Mouse (Mus musculus) thymus, adult 2 months (tissue): ENCODE results near the gene Cyfip1. TPM values are rescaled to one million over a fixed set of nuclear protein-coding genes. Genes with fewer than 3 reads are reported as not detected.

Source experiments
- DNase-seq: peaks from one replicate; pipeline ENCODE4 v3.0.0; 2021
- H3K27ac ChIP-seq: fragments of 200-500 bp; 2 replicates; pipeline ENCODE4 v1.5.1; 2012; ENCODE audit warnings: low read length, control low read depth; ENCODE audit not compliant: control insufficient read depth, insufficient read depth
- H3K27me3 ChIP-seq: fragments of 200-500 bp; 2 replicates; pipeline ENCODE4 v1.6.1; 2012; ENCODE audit warnings: mild to moderate bottlenecking, low read length, moderate library complexity, mixed read lengths; ENCODE audit not compliant: control insufficient read depth, insufficient read depth
- H3K36me3 ChIP-seq: fragments of 200-500 bp; 2 replicates; pipeline ENCODE4 v1.6.1; 2012; ENCODE audit warnings: mild to moderate bottlenecking, low read length, moderate library complexity; ENCODE audit not compliant: control insufficient read depth, insufficient read depth
- H3K4me1 ChIP-seq: fragments of 200-500 bp; replicated peaks from 2 replicates; pipeline ENCODE4 v1.6.1; 2012; ENCODE audit warnings: low read length; ENCODE audit not compliant: control insufficient read depth, insufficient read depth
- H3K4me3 ChIP-seq: fragments of 200-500 bp; 2 replicates; pipeline ENCODE4 v1.5.1; 2012; ENCODE audit warnings: mild to moderate bottlenecking, low read length, control low read depth, moderate library complexity; ENCODE audit not compliant: control insufficient read depth, insufficient read depth
- CTCF ChIP-seq: fragments of 200-500 bp; IDR thresholded peaks from 2 replicates; pipeline ENCODE4 v1.5.1; 2012; ENCODE audit warnings: mild to moderate bottlenecking, control low read depth, low read length, moderate library complexity, borderline replicate concordance; ENCODE audit not compliant: control insufficient read depth, poor library complexity, insufficient read depth; ENCODE audit errors: extremely low read depth
- POLR2A ChIP-seq: fragments of 200-500 bp; IDR thresholded peaks from 2 replicates; pipeline ENCODE4 v1.6.1; 2012; ENCODE audit warnings: mild to moderate bottlenecking, low read length, control low read depth, moderate library complexity; ENCODE audit not compliant: control insufficient read depth, poor library complexity, insufficient read depth; ENCODE audit errors: extremely low read depth
- WGBS: fragments of 180-500 bp; shearing (Covaris S2); methylation state at CpG from one replicate; pipeline ENCODE4 v1.1.7; 2018; 5-methylcytosine and 5-hydroxymethylcytosine counted together
- polyA plus RNA-seq: library from polyadenylated mRNA; depleted of rRNA; stranded (reverse); fragments of >200 nt; gene quantifications from 2 replicates; pipeline ENCODE4 v1.2.3, GENCODE M21; 2012

The Cyfip1 gene
- polyA plus RNA-seq, 1 experiment, result 15.7 TPM

- no peaks in the 10 kb centered on the region for H3K36me3 ChIP-seq
- no peak for DNase-seq
- no peak overlapping the region for H3K27ac ChIP-seq
- H3K4me3 ChIP-seq, result no peak overlapping the region
- H3K27me3 ChIP-seq, result no peaks in the 10 kb centered on the region
- TF ChIP-seq CTCF (no peak), POLR2A (no peak)
- H3K4me1 ChIP-seq, result no peaks in the 10 kb centered on the region
- WGBS, result 95% methylated on average over 6 of the region's 6 CpGs
These were observed 28.9 kb downstream of the Cyfip1 start for GRCm38 (mm10) chr7:55870340-55871020.

- Histone ChIP-seq H3K27me3 (no peaks in the 10 kb centered on the region), H3K4me1 (no peaks in the 10 kb centered on the region), H3K4me3 (no peak overlapping the region), H3K27ac (no peak overlapping the region), H3K36me3 (no peaks in the 10 kb centered on the region)
- 96% methylated on average over 5 of the region's 5 CpGs for WGBS
- TF ChIP-seq POLR2A (no peak), CTCF (no peak)
- no peak for DNase-seq
These were observed 29.9 kb downstream of the Cyfip1 start for GRCm38 (mm10) chr7:55871476-55871875.

- H3K27me3 ChIP-seq, result no peaks in the 10 kb centered on the region
- TF ChIP-seq CTCF (no peak), POLR2A (no peak)
- 81% methylated on average over 7 of the region's 7 CpGs for WGBS
- no peaks in the 10 kb centered on the region for H3K36me3 ChIP-seq
- no peak overlapping the region for H3K4me3 ChIP-seq
- no peak overlapping the region for H3K27ac ChIP-seq
- H3K4me1 ChIP-seq, result no peaks in the 10 kb centered on the region
- DNase-seq, result no peak
These were observed 33.2 kb downstream of the Cyfip1 start for GRCm38 (mm10) chr7:55874703-55875102.

- Histone ChIP-seq H3K4me1 (no peaks in the 10 kb centered on the region), H3K27me3 (no peaks in the 10 kb centered on the region), H3K36me3 (no peaks in the 10 kb centered on the region), H3K4me3 (no peak overlapping the region), H3K27ac (no peak overlapping the region)
- WGBS, result 94% methylated on average over 10 of the region's 10 CpGs
- DNase-seq, result no peak
- no peak for TF ChIP-seq POLR2A
- no peak for TF ChIP-seq CTCF
These were observed 36.2 kb downstream of the Cyfip1 start for GRCm38 (mm10) chr7:55877721-55878120.

GRCm38 (mm10) chr7:55880882-55881281 lies 39.3 kb downstream of the Cyfip1 start:
- 95% methylated on average over 9 of the region's 9 CpGs for WGBS
- TF ChIP-seq POLR2A (no peak), CTCF (no peak)
- Histone ChIP-seq H3K36me3 (no peaks in the 10 kb centered on the region), H3K4me1 (no peaks in the 10 kb centered on the region), H3K4me3 (no peak overlapping the region), H3K27me3 (no peaks in the 10 kb centered on the region), H3K27ac (no peak overlapping the region)
- no peak for DNase-seq

GRCm38 (mm10) chr7:55888603-55889002 lies 47.1 kb downstream of the Cyfip1 start:
- H3K4me1 ChIP-seq, result no peaks in the 10 kb centered on the region
- H3K27ac ChIP-seq, result no peak overlapping the region
- no peak for DNase-seq
- WGBS, result 88% methylated on average over 4 of the region's 4 CpGs
- no peaks in the 10 kb centered on the region for H3K36me3 ChIP-seq
- no peaks in the 10 kb centered on the region for H3K27me3 ChIP-seq
- no peak overlapping the region for H3K4me3 ChIP-seq
- TF ChIP-seq POLR2A (no peak), CTCF (no peak)

- TF ChIP-seq CTCF (no peak), POLR2A (no peak)
- Histone ChIP-seq H3K27ac (no peak overlapping the region), H3K36me3 (no peaks in the 10 kb centered on the region), H3K4me1 (no peaks in the 10 kb centered on the region), H3K27me3 (no peaks in the 10 kb centered on the region), H3K4me3 (no peak overlapping the region)
- no peak for DNase-seq
- 30% methylated on average over 4 of the region's 4 CpGs for WGBS
These were observed 48.5 kb downstream of the Cyfip1 start for GRCm38 (mm10) chr7:55889996-55890395.
